Comparison of ENCODE assay signal across 28 mouse cellular contexts in genomic region chr5:48329751-48330150, GRCm38 (mm10).
"Had no signal": no experiment of that assay in that cellular context is flagged by ENCODE, and none has a peak within 500 bp of the region (broad histone marks: within the 10 kb centered on the region; RNA-seq: fewer than 3 reads in every experiment).

No protein-coding gene starts in this region.

- H3K4me3 ChIP-seq: embryonic facial prominence, embryonic 10.5 days; embryonic facial prominence, embryonic 12.5 days; embryonic facial prominence, embryonic 13.5 days; embryonic facial prominence, embryonic 15.5 days; erythroblast, embryonic 14.5 days; forebrain, embryonic 10.5 days; forebrain, embryonic 12.5 days; forebrain, embryonic 13.5 days; forebrain, embryonic 15.5 days; gastrocnemius, adult 2 months; heart, adult 2 months had no signal

- H3K36me3 ChIP-seq: embryonic facial prominence, embryonic 10.5 days; embryonic facial prominence, embryonic 12.5 days; embryonic facial prominence, embryonic 13.5 days; embryonic facial prominence, embryonic 15.5 days; forebrain, embryonic 10.5 days; forebrain, embryonic 12.5 days; forebrain, embryonic 15.5 days had no signal

- DNase-seq: cerebellum, adult 8-10 months; cerebellum, adult 9-10 months; cerebellum, adult 9-11 months; cerebellum, postnatal 10 days; cerebellum, postnatal 14 days; cerebellum, postnatal 25 days; cerebellum, postnatal 36 days; embryo, embryonic 11 days; forebrain, postnatal 0 days; gastrocnemius, adult 2 months; gastrocnemius, postnatal 10 days; gastrocnemius, postnatal 14 days; gastrocnemius, postnatal 25 days; gastrocnemius, postnatal 36 days; heart, adult 11 months; heart, adult 18-20 months; heart, adult 2 months had no signal

- H3K27ac ChIP-seq: embryonic facial prominence, embryonic 10.5 days; embryonic facial prominence, embryonic 12.5 days; embryonic facial prominence, embryonic 13.5 days; embryonic facial prominence, embryonic 15.5 days; forebrain, embryonic 10.5 days; forebrain, embryonic 12.5 days; forebrain, embryonic 13.5 days; forebrain, embryonic 15.5 days; gastrocnemius, adult 2 months; heart, adult 2 months had no signal

- H3K9ac ChIP-seq: embryonic facial prominence, embryonic 12.5 days; embryonic facial prominence, embryonic 13.5 days; embryonic facial prominence, embryonic 15.5 days; forebrain, embryonic 12.5 days; forebrain, embryonic 13.5 days; forebrain, embryonic 15.5 days; forebrain, postnatal 0 days had no signal

- H3K9me3 ChIP-seq: embryonic facial prominence, embryonic 10.5 days; embryonic facial prominence, embryonic 12.5 days; embryonic facial prominence, embryonic 13.5 days; embryonic facial prominence, embryonic 15.5 days; forebrain, embryonic 10.5 days; forebrain, embryonic 12.5 days; forebrain, embryonic 13.5 days; forebrain, embryonic 15.5 days had no signal

- ATAC-seq: forebrain, embryonic 13.5 days; forebrain, embryonic 14.5 days; forebrain, embryonic 15.5 days; forebrain, embryonic 16.5 days; forebrain, postnatal 0 days had no signal

- H3K4me2 ChIP-seq: embryonic facial prominence, embryonic 12.5 days; embryonic facial prominence, embryonic 13.5 days; embryonic facial prominence, embryonic 15.5 days; forebrain, embryonic 12.5 days; forebrain, embryonic 13.5 days; forebrain, embryonic 15.5 days had no signal

- H3K4me1 ChIP-seq: embryonic facial prominence, embryonic 15.5 days; forebrain, embryonic 13.5 days; forebrain, embryonic 15.5 days had no signal

- H3K27me3 ChIP-seq: embryonic facial prominence, embryonic 12.5 days; embryonic facial prominence, embryonic 13.5 days; embryonic facial prominence, embryonic 15.5 days; forebrain, embryonic 12.5 days; forebrain, embryonic 13.5 days; forebrain, embryonic 15.5 days had no signal
